Mouse (Mus musculus) granulocyte monocyte progenitor cell, adult 5-6 weeks (primary cell): ENCODE data around the gene Celsr3. TPM values are rescaled to one million over a fixed set of nuclear protein-coding genes. Genes with fewer than 3 reads are reported as not detected.

Source experiments
- ATAC-seq: replicated peaks from 2 replicates; pipeline ENCODE4 v1.8.0; 2016; ENCODE audit warnings: mild to moderate bottlenecking, moderate TSS enrichment, inconsistent platforms; ENCODE audit not compliant: poor library complexity, severe bottlenecking
- total RNA-seq, 2 experiments: library from RNA; stranded (forward) in 1 of 2; stranded (reverse) in 1 of 2; fragments of 200-712, 200-1000 nt in 1 of 2; fragments of >200 nt in 1 of 2; fragmentation: Nextera tagmentation in 1 of 2; gene quantifications; 2 replicates each; pipeline ENCODE4 v1.2.3; 2014 to 2017

The Celsr3 gene
- total RNA-seq, 2 experiments from 2014 or later = 2.2 to 6.7 TPM

DNA sequence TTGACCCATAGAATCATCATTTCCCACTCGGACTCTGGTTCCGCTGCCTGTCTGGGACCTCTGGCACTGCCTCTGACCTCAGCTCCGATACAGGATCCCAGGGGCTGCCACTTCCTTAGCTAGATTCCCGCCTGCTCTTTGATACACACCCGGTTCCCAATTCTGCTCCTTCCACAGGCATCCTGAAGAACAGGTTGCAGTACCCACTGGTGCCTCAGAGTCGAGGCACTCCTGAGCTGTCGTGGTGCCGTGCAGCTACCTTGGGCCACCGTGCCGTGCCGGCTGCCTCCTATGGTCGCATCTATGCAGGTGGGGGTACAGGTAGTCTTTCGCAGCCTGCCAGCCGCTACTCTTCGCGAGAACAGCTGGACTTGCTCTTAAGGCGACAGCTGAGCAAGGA is 22.3 kb downstream of the Celsr3 start:
- ATAC-seq = no peak

- peak; percentile 16; the same call in 1 of the 2 replicates for ATAC-seq
These were observed 26.9 kb downstream of the Celsr3 start, which contains the start of gene Slc26a6 for GRCm38 (mm10) chr9:108852976-108853375. Gene Slc26a6, plus strand, starts transcription at chr9:108853283.

DNA sequence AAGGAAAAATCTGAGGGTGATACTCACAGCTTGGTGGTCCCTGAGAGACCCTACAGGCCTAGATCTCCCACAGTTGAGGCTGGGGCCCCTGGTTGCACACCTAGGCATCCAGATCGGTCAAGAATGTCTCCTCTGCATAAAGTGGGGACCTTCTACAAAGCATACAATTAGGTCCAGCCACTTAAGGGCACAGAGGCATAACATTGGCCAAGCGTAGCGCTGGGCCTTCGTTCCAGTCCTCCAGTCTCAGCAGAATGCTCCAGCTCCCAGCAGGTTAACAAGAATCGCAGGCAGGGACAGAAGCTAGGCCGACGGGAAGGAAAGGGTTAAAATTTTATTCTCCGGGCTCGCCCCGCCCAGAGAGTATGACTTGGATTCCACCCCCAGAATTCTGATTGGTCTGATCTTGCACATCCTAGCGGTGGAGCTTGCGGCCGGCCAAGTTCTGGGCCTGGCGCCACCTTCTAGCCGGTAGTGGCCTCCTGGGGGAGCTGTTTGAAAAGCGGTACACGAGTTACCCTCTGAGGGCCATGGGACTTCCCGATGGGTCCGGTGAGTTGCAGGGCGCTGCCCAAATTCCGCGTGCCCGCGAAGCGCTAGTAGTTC is 27.6 kb downstream of the Celsr3 start:
- ATAC-seq = peak; percentile 86

DNA sequence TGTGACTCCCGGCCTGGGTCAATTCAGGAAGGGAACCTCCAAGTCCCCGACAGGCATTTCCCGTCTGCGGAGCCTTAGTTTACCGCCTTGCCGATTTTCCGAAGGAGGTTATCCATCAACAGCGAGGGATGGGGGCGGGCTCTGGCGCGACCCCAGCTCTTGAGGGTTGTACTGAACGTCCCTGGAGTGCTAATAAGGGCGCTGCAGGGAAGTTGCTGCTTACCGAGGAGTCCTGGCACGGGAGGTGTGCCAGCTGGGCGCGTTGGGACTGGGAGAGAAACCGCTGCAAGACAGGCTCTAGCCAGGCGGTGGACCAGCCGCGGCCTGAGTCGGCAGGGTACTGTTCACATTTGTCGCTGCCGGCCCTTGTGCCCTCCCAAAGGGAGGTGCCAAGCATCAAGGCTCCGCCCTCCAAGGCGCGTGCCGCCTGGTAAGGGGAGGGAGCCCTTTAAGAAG is 28.1 kb downstream of the Celsr3 start:
- peak; percentile 80 for ATAC-seq

DNA sequence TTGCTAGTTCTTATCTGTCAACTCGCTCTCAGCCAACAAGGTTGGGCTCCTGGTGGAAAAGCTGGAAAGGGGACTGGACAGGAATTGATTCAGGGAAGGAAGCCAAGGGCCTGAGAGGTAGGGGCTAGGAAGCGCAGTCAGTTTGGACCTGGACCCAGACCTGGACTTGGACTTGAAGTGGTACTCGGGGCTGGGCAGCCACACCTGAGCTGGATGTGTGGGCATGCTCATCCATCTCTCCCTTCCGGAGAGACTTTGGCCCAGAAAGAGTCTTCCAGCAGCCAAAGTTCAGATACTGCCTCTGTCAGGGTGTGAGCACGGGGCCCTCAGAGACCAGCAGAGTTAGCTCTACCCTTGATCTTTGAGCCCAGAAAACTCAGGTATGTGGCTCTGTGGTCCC is 29.2 kb downstream of the Celsr3 start:
- no peak for ATAC-seq

GRCm38 (mm10) chr9:108858792-108859527 is 32.8 kb downstream of the Celsr3 start:
- no peak for ATAC-seq

Other genes starting within 250 kb of the Celsr3 start
- 18.1 and 19.3 TPM in 2 replicates for gene Wdr6, start 247.6 kb upstream of the Celsr3 start, total RNA-seq (2014; fragmentation: Nextera tagmentation)
- gene Wdr6, start 247.6 kb upstream of the Celsr3 start, total RNA-seq (2017) = 14.7 and 18.0 TPM in 2 replicates
- gene P4htm, start 228.7 kb upstream of the Celsr3 start, total RNA-seq (2014; fragmentation: Nextera tagmentation) = 2.0 and 2.3 TPM in 2 replicates
- gene P4htm, start 228.7 kb upstream of the Celsr3 start, total RNA-seq (2017) = 0.43 TPM in 1 of 2 replicates, not detected in the other
- 32.9 and 36.9 TPM in 2 replicates for gene Arih2, start 176.9 kb upstream of the Celsr3 start, total RNA-seq (2014; fragmentation: Nextera tagmentation)
- gene Arih2, start 176.9 kb upstream of the Celsr3 start, total RNA-seq (2017) = 32.2 and 33.4 TPM in 2 replicates
- gene Slc25a20, start 164.2 kb upstream of the Celsr3 start, total RNA-seq (2014; fragmentation: Nextera tagmentation) = 20.2 and 28.6 TPM in 2 replicates
- gene Slc25a20, start 164.2 kb upstream of the Celsr3 start, total RNA-seq (2017) = 28.7 and 30.3 TPM in 2 replicates
- gene Prkar2a, start 137.0 kb upstream of the Celsr3 start, total RNA-seq (2014; fragmentation: Nextera tagmentation) = 22.8 and 22.9 TPM in 2 replicates
- 28.6 and 37.8 TPM in 2 replicates for gene Prkar2a, start 137.0 kb upstream of the Celsr3 start, total RNA-seq (2017)
- 24.3 and 25.5 TPM in 2 replicates for gene Ip6k2, start 42.5 kb upstream of the Celsr3 start, total RNA-seq (2014; fragmentation: Nextera tagmentation)
- gene Ip6k2, start 42.5 kb upstream of the Celsr3 start, total RNA-seq (2017) = 34.4 and 35.8 TPM in 2 replicates
- 12.2 and 12.8 TPM in 2 replicates for gene Nckipsd, start 18.0 kb upstream of the Celsr3 start, total RNA-seq (2014; fragmentation: Nextera tagmentation)
- gene Nckipsd, start 18.0 kb upstream of the Celsr3 start, total RNA-seq (2017) = 4.9 and 9.1 TPM in 2 replicates
- gene Slc26a6, start 27.0 kb downstream of the Celsr3 start, total RNA-seq (2014; fragmentation: Nextera tagmentation) = 4.7 and 18.3 TPM in 2 replicates
- 1.5 and 3.5 TPM in 2 replicates for gene Slc26a6, start 27.0 kb downstream of the Celsr3 start, total RNA-seq (2017)
- not detected in 2 replicates for gene Tmem89, start 88.3 kb downstream of the Celsr3 start, total RNA-seq (2014; fragmentation: Nextera tagmentation)
- gene Tmem89, start 88.3 kb downstream of the Celsr3 start, total RNA-seq (2017) = not detected in 2 replicates
- 280 and 349 TPM in 2 replicates for gene Uqcrc1, start 110.3 kb downstream of the Celsr3 start, total RNA-seq (2014; fragmentation: Nextera tagmentation)
- gene Uqcrc1, start 110.3 kb downstream of the Celsr3 start, total RNA-seq (2017) = 286 and 355 TPM in 2 replicates
- 0.21 and 2.0 TPM in 2 replicates for gene Col7a1, start 127.3 kb downstream of the Celsr3 start, total RNA-seq (2014; fragmentation: Nextera tagmentation)
- gene Col7a1, start 127.3 kb downstream of the Celsr3 start, total RNA-seq (2017) = 0.09 TPM in 1 of 2 replicates, not detected in the other
- gene Ucn2, start 159.7 kb downstream of the Celsr3 start, total RNA-seq (2014; fragmentation: Nextera tagmentation) = 0.41 TPM in 1 of 2 replicates, not detected in the other
- not detected in 2 replicates for gene Ucn2, start 159.7 kb downstream of the Celsr3 start, total RNA-seq (2017)
- gene Pfkfb4, start 165.5 kb downstream of the Celsr3 start, total RNA-seq (2014; fragmentation: Nextera tagmentation) = 6.9 and 8.4 TPM in 2 replicates
- gene Pfkfb4, start 165.5 kb downstream of the Celsr3 start, total RNA-seq (2017) = 6.7 and 9.5 TPM in 2 replicates
- gene Shisa5, start 212.2 kb downstream of the Celsr3 start, total RNA-seq (2014; fragmentation: Nextera tagmentation) = 56.8 and 75.0 TPM in 2 replicates
- gene Shisa5, start 212.2 kb downstream of the Celsr3 start, total RNA-seq (2017) = 54.4 and 80.8 TPM in 2 replicates
- 23.5 and 32.3 TPM in 2 replicates for gene Trex1, start 233.4 kb downstream of the Celsr3 start, total RNA-seq (2014; fragmentation: Nextera tagmentation)
- 17.1 and 17.8 TPM in 2 replicates for gene Trex1, start 233.4 kb downstream of the Celsr3 start, total RNA-seq (2017)
- gene Atrip, start 247.8 kb downstream of the Celsr3 start, total RNA-seq (2014; fragmentation: Nextera tagmentation) = 13.5 and 26.7 TPM in 2 replicates
- gene Atrip, start 247.8 kb downstream of the Celsr3 start, total RNA-seq (2017) = 22.2 and 30.6 TPM in 2 replicates